Mouse (Mus musculus): Measurements from ENCODE around the gene Dip2c.

DNA sequence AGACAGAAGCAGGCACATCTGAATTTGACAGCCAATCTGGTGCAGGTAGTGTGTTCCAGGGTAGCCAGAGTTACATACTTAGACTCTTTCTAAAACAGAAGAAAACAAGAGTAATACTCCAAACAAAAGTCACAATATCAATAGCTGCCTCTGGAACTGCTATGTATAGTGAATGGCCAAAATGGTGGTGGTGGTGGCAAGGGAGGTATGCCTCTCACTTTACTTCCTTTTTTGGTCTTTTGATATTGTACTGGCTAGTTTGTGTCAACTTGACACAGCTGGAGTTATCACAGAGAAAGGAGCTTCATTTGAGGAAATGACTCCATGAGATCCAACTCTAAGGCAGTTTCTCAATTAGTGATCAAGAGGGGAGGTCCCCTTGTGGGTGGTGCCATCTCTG is 148.1 kb downstream of the Dip2c start:
- TF ChIP-seq POLR2A (IDR thresholded peaks at IDR 0.05; ENCODE audit: borderline replicate concordance, control insufficient read depth, low read depth, low read length) (no peak), CTCF (IDR thresholded peaks at IDR 0.05; ENCODE audit: control insufficient read depth, insufficient read depth, low read length) (no peak)
